ENCODE assay signal across 20 mouse cellular contexts in genomic region chr6:126140416-126140815, GRCm38 (mm10). TPM values are rescaled to one million over a fixed set of nuclear protein-coding genes. Genes with fewer than 3 reads are reported as not detected.
DNase-seq lines count a peak whose midpoint lies in the region; ATAC-seq lines count a peak whose summit lies in the region.
"Had no signal": no experiment of that assay in that cellular context is flagged by ENCODE, and none has a peak within 500 bp of the region (broad histone marks: within the 10 kb centered on the region; RNA-seq: fewer than 3 reads in every experiment).

No protein-coding gene starts in this region.

- intact Hi-C loops in heart, postnatal 10 days (cut with DNase I): no loop called here

- no peak for ATAC-seq in heart, embryonic 11.5 days (replicated peaks; ENCODE audit: insufficient number of reproducible peaks, low FRiP score, low TSS enrichment)
- ATAC-seq in heart, embryonic 15.5 days (replicated peaks; ENCODE audit: insufficient number of reproducible peaks, insufficient read depth, low FRiP score, low read depth): no peak
- ATAC-seq: forebrain, embryonic 13.5 days; liver, postnatal 0 days had no signal

- H3K4me2 ChIP-seq in heart, embryonic 11.5 days: peak overlapping the region; percentile 6; the same call in 1 of the 2 replicates
- H3K4me2 ChIP-seq in heart, embryonic 15.5 days: no peak overlapping the region
- H3K4me2 ChIP-seq: embryonic facial prominence, embryonic 12.5 days; forebrain, embryonic 13.5 days; limb, embryonic 15.5 days; neural tube, embryonic 15.5 days had no signal

- WGBS in heart, embryonic 10.5 days: 31% methylated on average over 2 of the region's 2 CpGs
- 35% methylated on average over 2 of the region's 2 CpGs for WGBS in heart, embryonic 11.5 days (ENCODE audit: insufficient replicate concordance)
- 29% methylated on average over 2 of the region's 2 CpGs for WGBS in heart, embryonic 15.5 days

- peaks cover 47% of the 10 kb centered on the region for H3K4me1 ChIP-seq in heart, embryonic 10.5 days
- H3K4me1 ChIP-seq in heart, embryonic 11.5 days (ENCODE audit: control insufficient read depth, insufficient read depth, low read length): peaks cover 38% of the 10 kb centered on the region
- peaks cover 42% of the 10 kb centered on the region for H3K4me1 ChIP-seq in heart, embryonic 15.5 days (replicated peaks)
- H3K4me1 ChIP-seq: forebrain, embryonic 13.5 days had no signal

- H3K27me3 ChIP-seq in heart, embryonic 10.5 days (ENCODE audit: insufficient read depth, poor library complexity, severe bottlenecking): no peaks in the 10 kb centered on the region
- H3K27me3 ChIP-seq in heart, embryonic 11.5 days (ENCODE audit: control insufficient read depth, insufficient read depth, low read length): no peaks in the 10 kb centered on the region; the same call in 1 of the 2 replicates
- H3K27me3 ChIP-seq in heart, embryonic 15.5 days: no peaks in the 10 kb centered on the region
- H3K27me3 ChIP-seq: embryonic facial prominence, embryonic 12.5 days; forebrain, embryonic 13.5 days; limb, embryonic 15.5 days; neural tube, embryonic 15.5 days had no signal

- H3K36me3 ChIP-seq in heart, embryonic 10.5 days: peaks cover 2% of the 10 kb centered on the region; the same call in 1 of the 2 replicates
- no peaks in the 10 kb centered on the region for H3K36me3 ChIP-seq in heart, embryonic 11.5 days (ENCODE audit: control insufficient read depth, insufficient read depth, low read length)
- no peaks in the 10 kb centered on the region for H3K36me3 ChIP-seq in heart, embryonic 15.5 days
- H3K36me3 ChIP-seq: limb, embryonic 15.5 days; neural tube, embryonic 15.5 days had no signal

- H3K9me3 ChIP-seq in heart, embryonic 10.5 days: no peaks in the 10 kb centered on the region
- no peaks in the 10 kb centered on the region for H3K9me3 ChIP-seq in heart, embryonic 11.5 days (replicated peaks; ENCODE audit: control insufficient read depth, low read length)
- H3K9me3 ChIP-seq in heart, embryonic 15.5 days (replicated peaks): no peaks in the 10 kb centered on the region
- H3K9me3 ChIP-seq: embryonic facial prominence, embryonic 12.5 days; forebrain, embryonic 13.5 days; limb, embryonic 15.5 days; neural tube, embryonic 15.5 days had no signal

- no peak for DNase-seq in heart, embryonic 10.5 days (ENCODE audit: low spot score)
- DNase-seq in heart, postnatal 10 days: no peak
- DNase-seq in kidney, postnatal 25 days: peak; percentile 51 to 82
- no peak for DNase-seq in left cerebral cortex, adult 9 months (ENCODE audit: low spot score in 2 of 2)
- no peak for DNase-seq in ovary, adult 18-20 months (ENCODE audit: low spot score)
- DNase-seq: B cell, adult 2 months; cerebellum, adult 9-10 months; liver, postnatal 0 days; lung, postnatal 10 days; midbrain, embryonic 14.5 days had no signal

- H3K9ac ChIP-seq in heart, embryonic 11.5 days (ENCODE audit: low read depth, low read length): no peak overlapping the region
- no peak overlapping the region for H3K9ac ChIP-seq in heart, embryonic 15.5 days
- H3K9ac ChIP-seq: embryonic facial prominence, embryonic 12.5 days; forebrain, embryonic 13.5 days; limb, embryonic 15.5 days; liver, postnatal 0 days; neural tube, embryonic 15.5 days had no signal

- no peak overlapping the region for H3K4me3 ChIP-seq in heart, embryonic 10.5 days
- no peak overlapping the region for H3K4me3 ChIP-seq in heart, embryonic 11.5 days (ENCODE audit: low read depth, low read length)
- no peak overlapping the region for H3K4me3 ChIP-seq in heart, embryonic 15.5 days
- H3K4me3 ChIP-seq: embryonic facial prominence, embryonic 12.5 days; erythroblast, embryonic 14.5 days; forebrain, embryonic 13.5 days; limb, embryonic 15.5 days; neural tube, embryonic 15.5 days had no signal

- peak overlapping the region; percentile 33; the same call in 1 of the 2 replicates for H3K27ac ChIP-seq in heart, embryonic 10.5 days
- no peak overlapping the region for H3K27ac ChIP-seq in heart, embryonic 11.5 days (ENCODE audit: low read depth, low read length)
- peak overlapping the region; percentile 38; the same call in 1 of the 2 replicates for H3K27ac ChIP-seq in heart, embryonic 15.5 days
- H3K27ac ChIP-seq: embryonic facial prominence, embryonic 12.5 days; forebrain, embryonic 13.5 days; limb, embryonic 15.5 days; neural tube, embryonic 15.5 days had no signal

RNA-seq across cellular contexts. Expression of gene Ntf3, which starts 26.3 kb away (rescaled TPM):
- polyA plus RNA-seq in heart, embryonic 10.5 days (2016; fragmentation: Nextera tagmentation; extraction: Ambion mirVana): 11.0 and 12.8 TPM in 2 replicates
- total RNA-seq in heart, postnatal 10 days (2021): 1 to 10 TPM; 3.7 to 4.3 TPM
- polyA plus RNA-seq in heart, embryonic 11.5 days (2014; fragmentation: Nextera tagmentation; extraction: Ambion mirVana): 8.6 and 8.8 TPM in 2 replicates
- 7.0 and 8.0 TPM in 2 replicates for polyA plus RNA-seq in heart, embryonic 15.5 days (2015; fragmentation: Nextera tagmentation; extraction: Ambion mirVana)
- total RNA-seq: common myeloid progenitor, adult 5-6 weeks; granulocyte monocyte progenitor cell, adult 5-6 weeks; megakaryocyte, adult 5-6 weeks had no signal
- polyA plus RNA-seq: erythroblast, embryonic 14.5 days had no signal

Comparison
In these comparisons a context has a peak if more than half of its experiments do, and no peak if none do; other contexts are left out.
1. DNase-seq: peak in kidney, postnatal 25 days (2 of 2); none in heart, embryonic 10.5 days (single experiment), heart, postnatal 10 days (0 of 2), left cerebral cortex, adult 9 months (0 of 2) and ovary, adult 18-20 months (single experiment).